Mouse (Mus musculus): ENCODE data around the gene 2410004P03Rik. TPM values are rescaled to one million over a fixed set of nuclear protein-coding genes. Genes with fewer than 3 reads are reported as not detected.

2410004P03Rik gene
- polyA plus RNA-seq, 1 experiment from 2014 or later, result 0.64 TPM

- H3K36me3 ChIP-seq (ENCODE audit: control insufficient read depth, insufficient read depth, low read length), result no peaks in the 10 kb centered on the region
- H3K4me1 ChIP-seq (ENCODE audit: control insufficient read depth, insufficient read depth, low read length), result no peaks in the 10 kb centered on the region
- H3K4me3 ChIP-seq (ENCODE audit: low read depth, low read length), result no peak overlapping the region
- no peak overlapping the region for H3K9ac ChIP-seq (ENCODE audit: low read depth, low read length)
- no peak overlapping the region for H3K4me2 ChIP-seq
- H3K27me3 ChIP-seq (ENCODE audit: control insufficient read depth, insufficient read depth, low read length), result no peaks in the 10 kb centered on the region
- ATAC-seq (replicated peaks; ENCODE audit: insufficient number of reproducible peaks, low FRiP score, low TSS enrichment), result no peak
- no peaks in the 10 kb centered on the region for H3K9me3 ChIP-seq (replicated peaks; ENCODE audit: control insufficient read depth, low read length)
- H3K27ac ChIP-seq (ENCODE audit: low read depth, low read length), result no peak overlapping the region
- 84% methylated on average over 1 of the region's 1 CpGs for WGBS (ENCODE audit: insufficient replicate concordance)
Measured at GRCm38 (mm10) chr12:17049796-17050195, 38.3 kb upstream of the 2410004P03Rik start.

GRCm38 (mm10) chr12:17048979-17049612, 37.6 kb upstream of the 2410004P03Rik start:
- H3K36me3 ChIP-seq (ENCODE audit: control insufficient read depth, insufficient read depth, low read length), result no peaks in the 10 kb centered on the region
- ATAC-seq (replicated peaks; ENCODE audit: insufficient number of reproducible peaks, low FRiP score, low TSS enrichment), result no peak
- H3K27me3 ChIP-seq (ENCODE audit: control insufficient read depth, insufficient read depth, low read length), result no peaks in the 10 kb centered on the region
- H3K27ac ChIP-seq (ENCODE audit: low read depth, low read length), result no peak overlapping the region
- no peaks in the 10 kb centered on the region for H3K4me1 ChIP-seq (ENCODE audit: control insufficient read depth, insufficient read depth, low read length)
- no peak overlapping the region for H3K4me2 ChIP-seq
- no peak overlapping the region for H3K9ac ChIP-seq (ENCODE audit: low read depth, low read length)
- WGBS (ENCODE audit: insufficient replicate concordance), result 78% methylated on average over 7 of the region's 7 CpGs
- H3K4me3 ChIP-seq (ENCODE audit: low read depth, low read length), result no peak overlapping the region
- H3K9me3 ChIP-seq (replicated peaks; ENCODE audit: control insufficient read depth, low read length), result no peaks in the 10 kb centered on the region

- no peak overlapping the region for H3K9ac ChIP-seq (ENCODE audit: low read depth, low read length)
- H3K36me3 ChIP-seq (ENCODE audit: control insufficient read depth, insufficient read depth, low read length), result no peaks in the 10 kb centered on the region
- H3K4me2 ChIP-seq, result no peak overlapping the region
- H3K27me3 ChIP-seq (ENCODE audit: control insufficient read depth, insufficient read depth, low read length), result no peaks in the 10 kb centered on the region
- no peaks in the 10 kb centered on the region for H3K9me3 ChIP-seq (replicated peaks; ENCODE audit: control insufficient read depth, low read length)
- no peak overlapping the region for H3K4me3 ChIP-seq (ENCODE audit: low read depth, low read length)
- no peaks in the 10 kb centered on the region for H3K4me1 ChIP-seq (ENCODE audit: control insufficient read depth, insufficient read depth, low read length)
- H3K27ac ChIP-seq (ENCODE audit: low read depth, low read length), result no peak overlapping the region
- no peak for ATAC-seq (replicated peaks; ENCODE audit: insufficient number of reproducible peaks, low FRiP score, low TSS enrichment)
- 38% methylated on average over 5 of the region's 5 CpGs for WGBS (ENCODE audit: insufficient replicate concordance)
Measured at GRCm38 (mm10) chr12:17043311-17043710, 31.8 kb upstream of the 2410004P03Rik start.

- WGBS (ENCODE audit: insufficient replicate concordance), result 42% methylated on average over 1 of the region's 1 CpGs
- Histone ChIP-seq H3K4me1 (ENCODE audit: control insufficient read depth, insufficient read depth, low read length) (no peaks in the 10 kb centered on the region), H3K4me3 (ENCODE audit: low read depth, low read length) (no peak overlapping the region), H3K4me2 (no peak overlapping the region), H3K27ac (ENCODE audit: low read depth, low read length) (no peak overlapping the region), H3K9ac (ENCODE audit: low read depth, low read length) (no peak overlapping the region), H3K9me3 (replicated peaks; ENCODE audit: control insufficient read depth, low read length) (no peaks in the 10 kb centered on the region), H3K27me3 (ENCODE audit: control insufficient read depth, insufficient read depth, low read length) (no peaks in the 10 kb centered on the region), H3K36me3 (ENCODE audit: control insufficient read depth, insufficient read depth, low read length) (no peaks in the 10 kb centered on the region)
- no peak for ATAC-seq (replicated peaks; ENCODE audit: insufficient number of reproducible peaks, low FRiP score, low TSS enrichment)
Measured at GRCm38 (mm10) chr12:17040567-17040966, 29.0 kb upstream of the 2410004P03Rik start.

- no peak overlapping the region for H3K4me3 ChIP-seq (ENCODE audit: low read depth, low read length)
- no peak for ATAC-seq (replicated peaks; ENCODE audit: insufficient number of reproducible peaks, low FRiP score, low TSS enrichment)
- H3K4me1 ChIP-seq (ENCODE audit: control insufficient read depth, insufficient read depth, low read length), result no peaks in the 10 kb centered on the region
- H3K9ac ChIP-seq (ENCODE audit: low read depth, low read length), result no peak overlapping the region
- H3K36me3 ChIP-seq (ENCODE audit: control insufficient read depth, insufficient read depth, low read length), result no peaks in the 10 kb centered on the region
- no peaks in the 10 kb centered on the region for H3K27me3 ChIP-seq (ENCODE audit: control insufficient read depth, insufficient read depth, low read length)
- no peak overlapping the region for H3K27ac ChIP-seq (ENCODE audit: low read depth, low read length)
- WGBS (ENCODE audit: insufficient replicate concordance), result 81% methylated on average over 2 of the region's 2 CpGs
- no peak overlapping the region for H3K4me2 ChIP-seq
- no peaks in the 10 kb centered on the region for H3K9me3 ChIP-seq (replicated peaks; ENCODE audit: control insufficient read depth, low read length)
Measured at GRCm38 (mm10) chr12:17039415-17039814, 27.9 kb upstream of the 2410004P03Rik start.

GRCm38 (mm10) chr12:17038246-17038645, 26.7 kb upstream of the 2410004P03Rik start:
- Histone ChIP-seq H3K9me3 (replicated peaks; ENCODE audit: control insufficient read depth, low read length) (no peaks in the 10 kb centered on the region), H3K4me1 (ENCODE audit: control insufficient read depth, insufficient read depth, low read length) (no peaks in the 10 kb centered on the region), H3K27me3 (ENCODE audit: control insufficient read depth, insufficient read depth, low read length) (no peaks in the 10 kb centered on the region), H3K27ac (ENCODE audit: low read depth, low read length) (no peak overlapping the region), H3K4me2 (no peak overlapping the region), H3K9ac (ENCODE audit: low read depth, low read length) (no peak overlapping the region), H3K36me3 (ENCODE audit: control insufficient read depth, insufficient read depth, low read length) (no peaks in the 10 kb centered on the region), H3K4me3 (ENCODE audit: low read depth, low read length) (no peak overlapping the region)
- no peak for ATAC-seq (replicated peaks; ENCODE audit: insufficient number of reproducible peaks, low FRiP score, low TSS enrichment)
- 72% methylated on average over 6 of the region's 6 CpGs for WGBS (ENCODE audit: insufficient replicate concordance)

- no peaks in the 10 kb centered on the region for H3K27me3 ChIP-seq (ENCODE audit: control insufficient read depth, insufficient read depth, low read length)
- no peaks in the 10 kb centered on the region for H3K9me3 ChIP-seq (replicated peaks; ENCODE audit: control insufficient read depth, low read length)
- H3K4me3 ChIP-seq (ENCODE audit: low read depth, low read length), result no peak overlapping the region
- ATAC-seq (replicated peaks; ENCODE audit: insufficient number of reproducible peaks, low FRiP score, low TSS enrichment), result no peak
- H3K4me2 ChIP-seq, result no peak overlapping the region
- H3K27ac ChIP-seq (ENCODE audit: low read depth, low read length), result no peak overlapping the region
- H3K4me1 ChIP-seq (ENCODE audit: control insufficient read depth, insufficient read depth, low read length), result no peaks in the 10 kb centered on the region
- 73% methylated on average over 14 of the region's 14 CpGs for WGBS (ENCODE audit: insufficient replicate concordance)
- no peaks in the 10 kb centered on the region for H3K36me3 ChIP-seq (ENCODE audit: control insufficient read depth, insufficient read depth, low read length)
- no peak overlapping the region for H3K9ac ChIP-seq (ENCODE audit: low read depth, low read length)
Measured at GRCm38 (mm10) chr12:17037053-17037610, 25.6 kb upstream of the 2410004P03Rik start.

GRCm38 (mm10) chr12:17036532-17036931, 25.0 kb upstream of the 2410004P03Rik start:
- no peak overlapping the region for H3K4me2 ChIP-seq
- H3K9ac ChIP-seq (ENCODE audit: low read depth, low read length), result no peak overlapping the region
- no peaks in the 10 kb centered on the region for H3K4me1 ChIP-seq (ENCODE audit: control insufficient read depth, insufficient read depth, low read length)
- H3K27ac ChIP-seq (ENCODE audit: low read depth, low read length), result no peak overlapping the region
- no peaks in the 10 kb centered on the region for H3K9me3 ChIP-seq (replicated peaks; ENCODE audit: control insufficient read depth, low read length)
- H3K27me3 ChIP-seq (ENCODE audit: control insufficient read depth, insufficient read depth, low read length), result no peaks in the 10 kb centered on the region
- ATAC-seq (replicated peaks; ENCODE audit: insufficient number of reproducible peaks, low FRiP score, low TSS enrichment), result no peak
- no peaks in the 10 kb centered on the region for H3K36me3 ChIP-seq (ENCODE audit: control insufficient read depth, insufficient read depth, low read length)
- 53% methylated on average over 9 of the region's 9 CpGs for WGBS (ENCODE audit: insufficient replicate concordance)
- no peak overlapping the region for H3K4me3 ChIP-seq (ENCODE audit: low read depth, low read length)

- 65% methylated on average over 2 of the region's 2 CpGs for WGBS (ENCODE audit: insufficient replicate concordance)
- ATAC-seq (replicated peaks; ENCODE audit: insufficient number of reproducible peaks, low FRiP score, low TSS enrichment), result no peak
Measured at GRCm38 (mm10) chr12:17035128-17035527, 23.6 kb upstream of the 2410004P03Rik start.

More at GRCm38 (mm10) chr12:17035128-17035527, 23.6 kb upstream of the 2410004P03Rik start:
- H3K27ac ChIP-seq (ENCODE audit: low read depth, low read length), result no peak overlapping the region
- H3K27me3 ChIP-seq (ENCODE audit: control insufficient read depth, insufficient read depth, low read length), result no peaks in the 10 kb centered on the region
- H3K9ac ChIP-seq (ENCODE audit: low read depth, low read length), result no peak overlapping the region
- H3K9me3 ChIP-seq (replicated peaks; ENCODE audit: control insufficient read depth, low read length), result no peaks in the 10 kb centered on the region
- H3K4me3 ChIP-seq (ENCODE audit: low read depth, low read length), result no peak overlapping the region
- no peak overlapping the region for H3K4me2 ChIP-seq
- H3K36me3 ChIP-seq (ENCODE audit: control insufficient read depth, insufficient read depth, low read length), result no peaks in the 10 kb centered on the region
- H3K4me1 ChIP-seq (ENCODE audit: control insufficient read depth, insufficient read depth, low read length), result no peaks in the 10 kb centered on the region

All from heart, embryonic 11.5 days (tissue).